In genomic region chr12:3868676-3869458, GRCm38 (mm10) we compare ENCODE assay signal across 9 mouse cellular contexts.
DNase-seq lines count a peak whose midpoint lies in the region; TF ChIP-seq lines count a peak whose summit lies in the region.
"Had no signal": no experiment of that assay in that cellular context is flagged by ENCODE, and none has a peak within 500 bp of the region (broad histone marks: within the 10 kb centered on the region; RNA-seq: fewer than 3 reads in every experiment).

No protein-coding gene starts in this region.

- H3K27ac ChIP-seq in layer of hippocampus, adult 2 months: peak overlapping the region; percentile 73
- H3K27ac ChIP-seq: liver, embryonic 13.5 days had no signal

- H3K4me3 ChIP-seq in layer of hippocampus, adult 2 months: no peak overlapping the region
- H3K4me3 ChIP-seq: liver, embryonic 13.5 days had no signal

- intact Hi-C loops in heart, postnatal 10 days (cut with DNase I): no loop called here

- TF ChIP-seq CTCF in layer of hippocampus, adult 2 months (conservative IDR thresholded peaks at IDR 0.05): no peak

- peak in 1 of 2 experiments; percentile 48 for DNase-seq in layer of hippocampus, adult 2 months (ENCODE audit: low spot score in 2 of 2)
- no peak for DNase-seq in layer of hippocampus, adult 9-10 months (ENCODE audit: low spot score)
- peak; percentile 68 for DNase-seq in adrenal gland, adult 8-10 months
- DNase-seq in cerebellum, postnatal 25 days: peak; percentile 77 to 88
- peak; percentile 79 to 81 for DNase-seq in heart, postnatal 10 days
- DNase-seq in skeletal muscle tissue, adult 2 months (ENCODE audit: low read depth, low spot score): peak; percentile 63
- no peak for DNase-seq in frontal cortex, postnatal 10 days (ENCODE audit: low spot score in 2 of 2)
- no peak for DNase-seq in T-cell, adult 2 months (ENCODE audit: low spot score)
- DNase-seq: liver, embryonic 13.5 days had no signal

Comparison
In these comparisons a context has a peak if more than half of its experiments do, and no peak if none do; other contexts are left out.
1. DNase-seq: peak in adrenal gland, adult 8-10 months (single experiment), cerebellum, postnatal 25 days (2 of 2), heart, postnatal 10 days (2 of 2) and skeletal muscle tissue, adult 2 months (single experiment); none in layer of hippocampus, adult 9-10 months (single experiment), frontal cortex, postnatal 10 days (0 of 2) and T-cell, adult 2 months (single experiment).